Mouse (Mus musculus) lung, postnatal 0 days (tissue): ENCODE measurements around the gene Tnfsfm13. TPM values are rescaled to one million over a fixed set of nuclear protein-coding genes. Genes with fewer than 3 reads are reported as not detected.

Experiments
- ATAC-seq: fragments of 200-750 bp; cut with Nextera tagmentation; 2 replicates; pipeline ENCODE4 v1.8.0; 2017; ENCODE audit warnings: moderate library complexity
- DNase-seq: peaks from one replicate; pipeline ENCODE4 v3.0.0-alpha.2; 2016; ENCODE audit warnings: low spot score
- H3K27ac ChIP-seq: fragments of 300-500 bp; sonication (generic); 2 replicates; pipeline ENCODE4 v1.5.1; 2014; ENCODE audit warnings: antibody characterized with exemption, mild to moderate bottlenecking, low read length, mixed read lengths
- H3K27me3 ChIP-seq: fragments of 300-500 bp; sonication (generic); replicated peaks from 2 replicates; pipeline ENCODE4 v1.6.1; 2014; ENCODE audit warnings: low read length, mixed read lengths; ENCODE audit not compliant: insufficient read depth
- H3K36me3 ChIP-seq: fragments of 300-500 bp; sonication (generic); 2 replicates; pipeline ENCODE4 v1.6.1; 2014; ENCODE audit warnings: low read length, mixed read lengths; ENCODE audit not compliant: insufficient read depth
- H3K4me1 ChIP-seq: fragments of 300-500 bp; sonication (generic); 2 replicates; pipeline ENCODE4 v1.6.1; 2014; ENCODE audit warnings: antibody characterized with exemption, low read depth, low read length, mixed read lengths; ENCODE audit not compliant: insufficient read depth
- H3K4me2 ChIP-seq: fragments of 300-500 bp; sonication (generic); replicated peaks from 2 replicates; pipeline ENCODE4 v1.6.1; 2014; ENCODE audit warnings: low read depth, mild to moderate bottlenecking, low read length, moderate library complexity, mixed read lengths
- H3K4me3 ChIP-seq: fragments of 300-500 bp; sonication (generic); 2 replicates; pipeline ENCODE4 v1.5.1; 2014; ENCODE audit warnings: low read depth, low read length
- H3K9ac ChIP-seq: fragments of 300-500 bp; sonication (generic); replicated peaks from 2 replicates; pipeline ENCODE4 v1.6.1; 2014; ENCODE audit warnings: low read depth, mild to moderate bottlenecking
- H3K9me3 ChIP-seq: fragments of 300-500 bp; sonication (generic); 2 replicates; pipeline ENCODE4 v1.6.1; 2016; ENCODE audit warnings: low read length, mixed read lengths
- CTCF ChIP-seq: IDR thresholded peaks from 2 replicates; pipeline ENCODE4 v1.5.1; 2016; ENCODE audit warnings: antibody characterized with exemption, mild to moderate bottlenecking
- EP300 ChIP-seq: IDR thresholded peaks from 2 replicates; pipeline ENCODE4 v1.6.1; 2016; ENCODE audit warnings: antibody characterized with exemption, mild to moderate bottlenecking, control low read depth
- WGBS: fragments of 180-500 bp; shearing (Covaris S2); extraction: QIAGEN DNeasy Blood & Tissue Kit; methylation state at CpG from one replicate; pipeline ENCODE4 v1.1.7; 2014; 5-methylcytosine and 5-hydroxymethylcytosine counted together
- polyA plus RNA-seq: library from polyadenylated mRNA; unstranded; fragments of >200 nt; fragmentation: Nextera tagmentation; extraction: Ambion mirVana; gene quantifications from 2 replicates; pipeline ENCODE4 v1.2.1, GENCODE M21; 2015

Gene Tnfsfm13
- polyA plus RNA-seq, 1 experiment from 2014 or later: 11.9 TPM

DNA sequence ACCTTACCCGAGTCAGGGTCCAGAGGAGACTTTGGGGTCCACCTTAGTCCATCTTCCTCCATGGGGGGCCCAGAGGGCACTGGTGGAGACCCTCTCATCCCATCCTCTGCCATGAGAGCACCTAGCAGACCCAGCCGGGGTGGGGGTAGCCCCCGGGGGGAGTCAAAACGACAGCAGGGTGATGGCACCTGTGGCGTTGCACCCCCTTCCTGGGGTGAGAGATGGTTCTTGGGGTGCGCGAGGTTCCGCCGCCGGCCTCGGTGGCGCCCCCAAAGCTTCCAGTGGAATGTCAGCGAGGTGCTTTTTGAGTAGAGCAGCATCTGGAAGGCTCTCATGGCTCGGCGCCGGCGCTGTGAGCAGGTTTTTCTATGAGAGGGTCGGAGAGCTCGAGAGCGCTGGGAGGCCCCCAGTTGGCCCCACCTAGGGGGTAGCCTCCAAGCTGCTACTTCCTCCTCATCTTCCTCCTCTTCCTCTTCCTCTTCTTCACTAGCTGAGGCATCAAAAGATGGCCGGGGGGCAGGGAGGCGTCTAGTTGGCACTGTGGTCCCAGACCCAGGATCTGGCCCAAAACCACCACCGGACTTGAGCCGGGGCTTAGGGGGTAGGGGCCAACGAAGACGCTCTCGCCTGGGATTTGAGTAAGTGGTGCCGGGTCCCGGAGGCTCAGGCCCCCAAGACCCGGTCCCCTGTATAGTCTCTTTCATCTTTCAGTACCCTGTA is 15.6 kb downstream of the Tnfsfm13 start:
- 87% methylated on average over 29 of the region's 30 CpGs for WGBS
- H3K4me2 ChIP-seq: peak overlapping the region; percentile 84; the same call in 1 of the 2 replicates
- H3K27ac ChIP-seq: no peak overlapping the region
- ATAC-seq: no peak
- H3K9ac ChIP-seq: no peak overlapping the region
- peaks cover 13% of the 10 kb centered on the region; the same call in 1 of the 2 replicates for H3K36me3 ChIP-seq
- H3K4me3 ChIP-seq: peak overlapping the region; percentile 83; the same call in 1 of the 2 replicates
- TF ChIP-seq CTCF (no peak), EP300 (no peak)
- H3K27me3 ChIP-seq: no peaks in the 10 kb centered on the region
- no peaks in the 10 kb centered on the region for H3K9me3 ChIP-seq
- no peak for DNase-seq
- peaks cover 28% of the 10 kb centered on the region for H3K4me1 ChIP-seq

DNA sequence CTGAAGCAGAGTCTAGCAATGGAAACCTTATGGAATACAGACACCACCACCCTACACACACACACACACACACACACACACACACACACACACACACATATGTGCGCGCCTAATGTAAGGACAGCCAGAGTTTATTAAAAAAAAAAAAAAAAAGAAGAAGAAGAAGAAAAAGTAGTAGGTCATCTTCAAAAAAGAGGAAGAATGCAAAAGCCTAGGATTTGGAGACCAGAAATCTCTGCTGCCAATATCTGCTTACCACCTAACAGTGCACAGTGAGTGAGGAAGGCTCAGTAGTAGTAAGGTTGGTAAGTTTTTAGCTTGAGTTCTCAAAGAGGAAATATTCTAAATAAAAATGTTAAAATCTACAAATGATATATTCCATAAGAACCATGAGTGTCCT is 16.8 kb downstream of the Tnfsfm13 start:
- Histone ChIP-seq H3K27ac (no peak overlapping the region), H3K9me3 (no peaks in the 10 kb centered on the region), H3K4me2 (no peak overlapping the region), H3K4me3 (no peak overlapping the region), H3K27me3 (no peaks in the 10 kb centered on the region), H3K36me3 (peaks cover 23% of the 10 kb centered on the region; the same call in 1 of the 2 replicates), H3K4me1 (peaks cover 16% of the 10 kb centered on the region), H3K9ac (no peak overlapping the region)
- WGBS: 96% methylated on average over 2 of the region's 2 CpGs
- TF ChIP-seq CTCF: no peak
- TF ChIP-seq EP300: no peak
- ATAC-seq: no peak
- DNase-seq: no peak

DNA sequence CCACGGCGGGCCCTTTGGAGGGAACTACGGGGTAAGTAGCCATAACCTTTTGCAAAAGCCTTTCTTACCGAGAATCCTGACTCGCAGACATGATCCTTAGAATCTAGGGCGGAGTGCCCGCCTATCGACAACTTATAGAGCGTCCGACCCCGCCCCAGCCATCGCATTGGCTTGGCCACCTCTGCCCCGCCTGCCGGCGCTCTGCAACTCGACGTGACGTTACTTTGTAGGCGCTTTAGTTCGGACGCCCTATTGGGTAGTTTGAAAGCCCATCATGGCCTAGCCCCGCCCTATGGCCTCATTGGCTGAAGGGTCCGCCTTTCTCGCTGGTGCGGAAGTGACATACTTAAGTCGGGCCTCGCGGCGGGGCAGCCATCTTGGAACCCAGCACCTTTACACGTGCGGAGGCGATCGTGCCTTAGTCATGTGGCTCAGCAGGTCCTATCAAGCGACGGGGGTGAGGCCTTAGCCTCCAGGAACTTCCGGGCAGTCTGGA is 23.6 kb downstream of the Tnfsfm13 start, which contains the start of gene Eif4a1:
Eif4a1 (minus strand) TSS at position 213 of the 496 bp plus-strand sequence.
- Histone ChIP-seq H3K4me2 (peak within 1 kb of the TSS; percentile 67), H3K36me3 (peaks cover 53% of the 10 kb centered on the region), H3K27ac (peak within 1 kb of the TSS; percentile 100), H3K9ac (peak within 1 kb of the TSS; percentile 99), H3K9me3 (no peaks in the 10 kb centered on the region), H3K27me3 (no peaks in the 10 kb centered on the region), H3K4me3 (peak within 1 kb of the TSS; percentile 100), H3K4me1 (peaks cover 4% of the 10 kb centered on the region; the same call in 1 of the 2 replicates)
- under 1% methylated on average over 36 of the region's 36 CpGs for WGBS
- no peak for TF ChIP-seq EP300
- TF ChIP-seq CTCF: 0 out of 2 replicates have a peak, but pooled peaks have one; percentile 17
- peak; percentile 100 for DNase-seq
- ATAC-seq: peak; percentile 94

DNA sequence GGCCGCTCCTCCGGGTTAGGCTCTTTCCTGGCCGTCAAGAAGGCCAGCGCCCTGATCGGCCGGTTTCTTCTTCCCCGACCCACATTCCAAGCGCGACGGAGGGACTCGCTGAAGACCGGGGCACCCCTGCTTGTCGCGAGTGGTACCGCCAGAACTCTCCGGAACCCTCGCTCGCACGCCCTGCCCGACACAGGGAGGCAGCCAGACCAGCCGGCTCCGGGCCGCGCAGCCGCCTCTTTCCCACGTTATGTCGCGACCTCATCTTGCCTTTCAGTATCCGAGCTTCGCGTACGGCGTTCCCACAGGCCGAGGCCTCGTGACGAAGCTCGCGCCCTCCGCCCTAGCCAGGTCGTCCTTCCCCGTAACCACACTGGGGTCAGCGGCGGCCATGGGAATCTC is 24.2 kb downstream of the Tnfsfm13 start:
- H3K9ac ChIP-seq: peak overlapping the region; percentile 99
- H3K27ac ChIP-seq: peak overlapping the region; percentile 100
- H3K27me3 ChIP-seq: no peaks in the 10 kb centered on the region
- peak overlapping the region; percentile 67 for H3K4me2 ChIP-seq
- ATAC-seq: peak; percentile 3; the same call in 1 of the 2 replicates
- peak overlapping the region; percentile 100 for H3K4me3 ChIP-seq
- H3K9me3 ChIP-seq: no peaks in the 10 kb centered on the region
- WGBS: 2% methylated on average over 42 of the region's 43 CpGs
- peaks cover 4% of the 10 kb centered on the region; the same call in 1 of the 2 replicates for H3K4me1 ChIP-seq
- H3K36me3 ChIP-seq: peaks cover 48% of the 10 kb centered on the region
- no peak for DNase-seq
- TF ChIP-seq EP300 (no peak), CTCF (no peak)

DNA sequence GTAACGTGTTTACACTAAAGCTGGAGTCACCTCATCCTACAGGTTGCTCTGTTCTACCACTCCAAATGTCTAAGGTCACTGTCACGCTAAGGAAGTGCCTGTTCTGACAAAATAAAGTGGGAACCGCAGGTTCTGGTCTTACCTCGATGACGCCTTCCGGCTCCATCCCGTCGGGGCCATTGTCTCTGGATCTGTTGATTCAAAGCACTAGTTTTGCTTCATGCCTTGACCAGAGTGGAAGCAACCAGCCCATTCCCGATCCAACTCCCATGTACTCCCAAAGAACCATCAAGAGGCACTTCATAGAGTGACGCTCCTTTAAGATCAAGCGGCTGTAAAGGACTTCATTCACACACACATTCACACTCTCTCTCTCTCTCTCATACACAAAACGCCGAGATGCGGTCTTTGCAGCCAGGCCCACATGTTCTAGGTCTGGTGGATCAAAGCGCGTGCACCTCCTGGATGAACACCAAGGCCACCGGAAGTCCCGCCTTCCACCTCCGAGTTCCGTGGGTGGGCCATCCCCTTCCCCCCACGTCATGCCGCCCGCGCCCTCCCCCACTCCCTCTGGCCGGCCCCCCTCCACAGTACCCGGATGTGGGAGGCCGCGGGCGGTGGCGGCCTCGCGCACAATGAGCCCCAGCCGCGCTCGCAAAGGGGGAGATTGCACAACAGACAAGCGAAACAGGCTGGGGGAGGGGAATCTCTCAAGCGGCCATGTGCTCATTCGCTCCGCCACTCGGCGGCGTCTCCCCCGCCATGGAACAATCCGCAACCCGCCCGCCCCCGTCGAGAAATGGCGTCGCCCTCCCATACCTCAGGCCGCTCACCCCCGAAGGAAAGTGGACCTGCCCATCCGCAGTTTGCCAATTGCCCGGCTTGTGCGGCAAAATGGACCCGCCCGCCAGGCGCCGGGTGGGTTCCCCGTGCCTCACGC is 24.8 kb downstream of the Tnfsfm13 start:
- peak; percentile 82 for ATAC-seq
- TF ChIP-seq EP300: no peak
- TF ChIP-seq CTCF: peak; percentile 44
- Histone ChIP-seq H3K9me3 (no peaks in the 10 kb centered on the region), H3K9ac (peak overlapping the region; percentile 99), H3K4me3 (peak overlapping the region; percentile 100), H3K4me2 (peak overlapping the region; percentile 67), H3K36me3 (peaks cover 44% of the 10 kb centered on the region), H3K27ac (peak overlapping the region; percentile 100), H3K4me1 (peaks cover 4% of the 10 kb centered on the region; the same call in 1 of the 2 replicates), H3K27me3 (no peaks in the 10 kb centered on the region)
- WGBS: under 1% methylated on average over 45 of the region's 61 CpGs
- DNase-seq: peak; percentile 99

DNA sequence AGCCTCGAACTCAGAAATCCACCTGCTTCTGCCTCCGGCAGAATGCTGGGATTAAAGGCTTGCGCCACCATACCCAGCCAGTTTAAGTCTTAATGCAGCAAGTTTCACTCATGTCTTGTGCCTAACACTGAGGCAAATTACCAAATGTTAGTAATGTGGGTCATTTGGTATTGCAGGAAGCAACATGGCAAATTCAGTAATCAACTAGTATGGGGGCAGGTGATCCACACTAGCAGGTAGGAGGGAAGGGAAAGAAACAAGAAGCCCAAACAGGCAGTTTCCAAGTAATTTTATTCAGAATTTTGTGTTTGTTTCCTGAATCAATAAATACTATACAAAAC is 29.3 kb downstream of the Tnfsfm13 start:
- Histone ChIP-seq H3K27me3 (no peaks in the 10 kb centered on the region), H3K9ac (no peak overlapping the region), H3K4me3 (no peak overlapping the region), H3K9me3 (no peaks in the 10 kb centered on the region), H3K4me2 (no peak overlapping the region), H3K4me1 (peaks cover 8% of the 10 kb centered on the region; the same call in 1 of the 2 replicates), H3K27ac (no peak overlapping the region; the same call in 1 of the 2 replicates), H3K36me3 (peaks cover 22% of the 10 kb centered on the region; the same call in 1 of the 2 replicates)
- TF ChIP-seq EP300 (no peak), CTCF (no peak)
- 89% methylated on average over 3 of the region's 3 CpGs for WGBS
- no peak for ATAC-seq
- DNase-seq: no peak
